Mouse (Mus musculus) stomach, embryonic 16.5 days (tissue): ENCODE measurements around the gene Slc3a2. TPM values are rescaled to one million over a fixed set of nuclear protein-coding genes. Genes with fewer than 3 reads are reported as not detected.

ENCODE experiments used
- ATAC-seq: fragments of 200-750 bp; cut with Nextera tagmentation; 2 replicates; pipeline ENCODE4 v1.8.0; 2017; ENCODE audit warnings: moderate number of reproducible peaks, moderate TSS enrichment; ENCODE audit not compliant: insufficient read depth, low FRiP score
- H3K27ac ChIP-seq: fragments of 300-500 bp; sonication (generic); 2 replicates; pipeline ENCODE4 v1.5.1; 2014; ENCODE audit warnings: low read length
- H3K27me3 ChIP-seq: fragments of 300-500 bp; sonication (generic); 2 replicates; pipeline ENCODE4 v1.6.1; 2014; ENCODE audit warnings: low read length, control low read depth, mixed read lengths; ENCODE audit not compliant: control insufficient read depth, insufficient read depth
- H3K36me3 ChIP-seq: fragments of 300-500 bp; sonication (generic); 2 replicates; pipeline ENCODE4 v1.6.1; 2014; ENCODE audit warnings: low read length; ENCODE audit not compliant: control insufficient read depth, insufficient read depth
- H3K4me1 ChIP-seq: fragments of 300-500 bp; sonication (generic); 2 replicates; pipeline ENCODE4 v1.6.1; 2014; ENCODE audit warnings: low read length, control low read depth, mixed read lengths; ENCODE audit not compliant: control insufficient read depth, insufficient read depth
- H3K4me2 ChIP-seq: fragments of 300-500 bp; sonication (generic); 2 replicates; pipeline ENCODE4 v1.6.1; 2014; ENCODE audit warnings: low read depth, low read length, mixed read lengths
- H3K4me3 ChIP-seq: fragments of 300-500 bp; sonication (generic); replicated peaks from 2 replicates; pipeline ENCODE4 v1.5.1; 2014; ENCODE audit warnings: mild to moderate bottlenecking, low read length
- H3K9ac ChIP-seq: fragments of 300-500 bp; sonication (generic); 2 replicates; pipeline ENCODE4 v1.6.1; 2014; ENCODE audit warnings: low read length
- H3K9me3 ChIP-seq: fragments of 300-500 bp; sonication (generic); replicated peaks from 2 replicates; pipeline ENCODE4 v1.6.1; 2016; ENCODE audit warnings: low read length, control low read depth; ENCODE audit not compliant: control insufficient read depth
- WGBS: fragments of 180-500 bp; shearing (Covaris S2); extraction: QIAGEN DNeasy Blood & Tissue Kit; methylation state at CpG from one replicate; pipeline ENCODE4 v1.1.7; 2014; 5-methylcytosine and 5-hydroxymethylcytosine counted together
- polyA plus RNA-seq: library from polyadenylated mRNA; unstranded; fragments of >200 nt; fragmentation: Nextera tagmentation; extraction: Ambion mirVana; gene quantifications from 2 replicates; pipeline ENCODE4 v1.2.1, GENCODE M21; 2015

Gene Slc3a2
- polyA plus RNA-seq, 1 experiment from 2014 or later = 116 TPM

DNA sequence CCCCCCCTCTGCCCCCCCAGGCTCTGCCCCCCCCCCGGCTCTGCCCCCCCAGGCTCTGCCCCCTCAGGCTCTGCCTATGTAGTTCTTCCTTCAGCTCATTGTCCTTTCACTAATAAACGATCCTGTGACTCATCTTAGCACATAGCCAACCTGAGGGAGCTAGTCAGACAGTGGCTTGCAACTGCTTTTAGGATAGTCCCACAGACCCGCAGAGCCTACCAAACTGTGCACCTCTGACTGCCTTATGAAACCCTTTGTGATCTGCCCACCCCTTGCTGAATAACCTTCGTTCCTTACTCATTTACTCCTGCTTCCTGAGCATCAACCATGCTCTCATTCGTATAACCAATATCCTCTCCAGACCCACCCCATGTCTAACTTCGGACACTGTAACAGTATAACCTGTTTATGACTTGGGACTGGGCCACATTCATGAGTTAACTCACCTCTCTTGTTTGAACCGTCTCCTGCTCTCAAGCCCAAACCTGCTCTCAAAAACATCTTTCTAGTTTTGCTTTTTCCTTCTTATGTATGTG is 17.0 kb downstream of the Slc3a2 start:
- Histone ChIP-seq H3K9me3 (no peaks in the 10 kb centered on the region), H3K4me3 (no peak overlapping the region), H3K4me1 (peaks cover 10% of the 10 kb centered on the region), H3K9ac (no peak overlapping the region), H3K27me3 (no peaks in the 10 kb centered on the region), H3K36me3 (peaks cover 23% of the 10 kb centered on the region; the same call in 1 of the 2 replicates), H3K27ac (peak overlapping the region; percentile 32; the same call in 1 of the 2 replicates), H3K4me2 (no peak overlapping the region)
- WGBS = 68% methylated on average over 7 of the region's 7 CpGs
- no peak for ATAC-seq

DNA sequence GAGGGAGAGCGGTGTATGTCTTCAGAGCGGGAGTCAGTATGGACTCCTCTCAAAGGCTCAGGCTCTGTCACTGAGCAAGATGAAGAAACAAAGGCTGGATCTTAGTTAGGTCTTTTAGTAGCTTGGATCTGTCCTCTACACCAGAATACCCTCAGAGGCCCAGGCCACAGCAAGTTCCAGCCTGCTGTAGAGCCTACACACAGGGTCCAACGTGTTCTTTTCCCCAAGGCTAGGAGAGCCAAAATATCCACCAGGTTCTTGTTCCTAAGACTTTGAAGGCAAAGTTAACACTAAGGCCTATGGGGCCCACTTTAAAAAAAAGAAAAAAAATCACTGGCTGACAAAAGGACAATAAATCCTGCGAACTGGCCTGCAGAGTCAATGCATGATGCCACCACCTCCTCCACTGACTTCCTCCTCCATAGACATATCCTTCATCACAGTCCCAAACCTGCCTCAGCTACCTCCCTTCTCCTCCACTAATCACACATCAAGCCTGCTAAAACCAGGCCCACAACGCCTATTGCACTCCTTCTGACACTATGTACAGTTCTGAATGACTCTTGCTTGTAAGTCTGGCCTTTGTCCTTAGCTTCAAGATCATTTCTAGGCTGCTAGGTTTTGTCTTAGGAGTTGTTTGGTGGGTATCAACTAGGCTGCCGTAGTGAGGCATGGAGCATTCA is 18.0 kb downstream of the Slc3a2 start:
- Histone ChIP-seq H3K27me3 (no peaks in the 10 kb centered on the region), H3K4me2 (no peak overlapping the region), H3K4me3 (no peak overlapping the region), H3K36me3 (peaks cover 16% of the 10 kb centered on the region; the same call in 1 of the 2 replicates), H3K27ac (peak overlapping the region; percentile 5; the same call in 1 of the 2 replicates), H3K9me3 (no peaks in the 10 kb centered on the region), H3K9ac (no peak overlapping the region), H3K4me1 (peaks cover under 1% of the 10 kb centered on the region; the same call in 1 of the 2 replicates)
- WGBS = 73% methylated on average over 6 of the region's 6 CpGs
- ATAC-seq = no peak

- no peak overlapping the region for H3K4me2 ChIP-seq
- H3K27me3 ChIP-seq = no peaks in the 10 kb centered on the region
- 58% methylated on average over 4 of the region's 4 CpGs for WGBS
- no peaks in the 10 kb centered on the region for H3K9me3 ChIP-seq
- no peaks in the 10 kb centered on the region for H3K4me1 ChIP-seq
- no peak overlapping the region for H3K4me3 ChIP-seq
- H3K27ac ChIP-seq = no peak overlapping the region
- no peak overlapping the region for H3K9ac ChIP-seq
- H3K36me3 ChIP-seq = peaks cover 11% of the 10 kb centered on the region; the same call in 1 of the 2 replicates
- ATAC-seq = no peak
Measured at GRCm38 (mm10) chr19:8703571-8703970, 19.6 kb downstream of the Slc3a2 start.

- Histone ChIP-seq H3K4me3 (no peak overlapping the region), H3K9ac (no peak overlapping the region), H3K36me3 (peaks cover 4% of the 10 kb centered on the region; the same call in 1 of the 2 replicates), H3K4me1 (no peaks in the 10 kb centered on the region), H3K4me2 (no peak overlapping the region), H3K9me3 (no peaks in the 10 kb centered on the region), H3K27me3 (no peaks in the 10 kb centered on the region), H3K27ac (no peak overlapping the region)
- ATAC-seq = no peak
- 58% methylated on average over 3 of the region's 3 CpGs for WGBS
Measured at GRCm38 (mm10) chr19:8702458-8702857, 20.7 kb downstream of the Slc3a2 start.

- no peaks in the 10 kb centered on the region for H3K27me3 ChIP-seq
- H3K4me2 ChIP-seq = no peak overlapping the region
- no peak overlapping the region for H3K9ac ChIP-seq
- no peak overlapping the region for H3K4me3 ChIP-seq
- no peak overlapping the region for H3K27ac ChIP-seq
- H3K9me3 ChIP-seq = no peaks in the 10 kb centered on the region
- H3K36me3 ChIP-seq = no peaks in the 10 kb centered on the region
- 76% methylated on average over 9 of the region's 9 CpGs for WGBS
- no peaks in the 10 kb centered on the region for H3K4me1 ChIP-seq
- no peak for ATAC-seq
Measured at GRCm38 (mm10) chr19:8699652-8700051, 23.5 kb downstream of the Slc3a2 start.

DNA sequence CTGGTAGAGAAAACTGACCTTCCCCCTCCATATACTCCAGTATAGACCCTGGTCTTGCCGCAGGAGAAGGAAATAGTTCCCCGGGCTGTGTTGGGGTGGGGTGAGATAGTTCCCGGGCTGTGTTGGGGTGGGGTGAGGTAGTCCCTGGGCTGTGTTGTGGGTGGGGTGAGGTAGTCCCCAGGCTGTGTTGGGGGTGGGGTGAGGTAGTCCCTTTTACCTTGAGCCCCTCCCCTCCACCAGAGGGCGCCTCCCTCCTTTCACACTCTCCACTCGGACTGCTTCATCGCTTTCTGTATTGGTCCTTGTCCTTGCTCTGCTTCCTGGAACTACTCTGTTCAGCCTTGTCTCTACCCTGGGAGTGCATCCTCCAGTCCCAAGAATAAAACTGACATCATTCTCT is 27.8 kb downstream of the Slc3a2 start:
- ATAC-seq = peak; percentile 58; the same call in 1 of the 2 replicates

DNA sequence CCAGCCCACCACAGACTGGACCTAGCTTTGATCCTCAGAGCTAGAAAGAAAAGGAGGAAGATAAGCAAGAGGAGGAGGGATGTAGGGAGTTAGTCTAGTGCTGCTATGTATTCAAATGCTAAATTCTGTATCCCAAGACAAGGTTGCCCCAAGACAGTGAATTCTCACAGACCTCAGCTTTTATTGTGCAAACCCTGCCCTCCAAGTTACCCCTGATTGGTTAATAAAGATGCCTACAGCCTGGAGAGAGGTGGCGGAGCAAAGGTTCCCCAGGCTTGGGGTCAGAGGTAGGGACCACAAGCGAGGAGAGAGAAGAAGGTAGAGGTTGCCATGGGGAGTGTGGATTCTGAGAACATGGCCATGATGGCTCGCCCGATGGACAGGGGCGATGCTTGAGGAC is 30.4 kb downstream of the Slc3a2 start:
- no peak overlapping the region for H3K27ac ChIP-seq
- no peak overlapping the region for H3K9ac ChIP-seq
- WGBS = 79% methylated on average over 5 of the region's 5 CpGs
- no peaks in the 10 kb centered on the region for H3K9me3 ChIP-seq
- no peaks in the 10 kb centered on the region for H3K4me1 ChIP-seq
- H3K4me2 ChIP-seq = no peak overlapping the region
- ATAC-seq = no peak
- H3K36me3 ChIP-seq = no peaks in the 10 kb centered on the region
- no peak overlapping the region for H3K4me3 ChIP-seq
- no peaks in the 10 kb centered on the region for H3K27me3 ChIP-seq

More for the DNA sequence above, 27.8 kb downstream of the Slc3a2 start:
- no peaks in the 10 kb centered on the region for H3K27me3 ChIP-seq
- 51% methylated on average over 6 of the region's 6 CpGs for WGBS
- H3K9ac ChIP-seq = no peak overlapping the region
- no peaks in the 10 kb centered on the region for H3K36me3 ChIP-seq
- no peaks in the 10 kb centered on the region for H3K9me3 ChIP-seq
- H3K4me1 ChIP-seq = no peaks in the 10 kb centered on the region
- H3K4me2 ChIP-seq = no peak overlapping the region
- no peak overlapping the region for H3K27ac ChIP-seq
- H3K4me3 ChIP-seq = no peak overlapping the region

- WGBS = 53% methylated on average over 9 of the region's 9 CpGs
- no peak for ATAC-seq
- Histone ChIP-seq H3K4me2 (no peak overlapping the region), H3K36me3 (no peaks in the 10 kb centered on the region), H3K27me3 (no peaks in the 10 kb centered on the region), H3K9ac (no peak overlapping the region), H3K9me3 (no peaks in the 10 kb centered on the region), H3K4me3 (no peak overlapping the region), H3K4me1 (no peaks in the 10 kb centered on the region), H3K27ac (no peak overlapping the region)
Measured at GRCm38 (mm10) chr19:8691871-8692539, 31.2 kb downstream of the Slc3a2 start.

DNA sequence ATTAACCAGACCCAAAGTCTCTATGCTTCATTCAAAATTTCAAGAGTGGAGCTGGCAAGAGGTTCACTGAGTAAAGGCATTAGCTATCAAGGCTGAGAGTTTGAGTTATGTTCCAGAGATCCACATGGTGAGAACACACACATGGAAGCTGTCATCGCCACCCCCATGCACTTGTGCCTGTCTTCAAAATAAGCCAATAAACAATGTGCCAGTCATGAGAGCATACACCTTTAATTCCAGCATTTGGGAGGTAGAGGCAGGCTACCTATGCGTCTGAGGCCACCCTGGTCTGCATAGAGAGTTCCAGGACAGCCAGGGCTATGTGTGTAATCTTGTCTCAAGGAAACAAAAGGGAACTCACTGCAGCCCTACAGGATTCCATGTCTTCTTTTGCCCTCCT is 39.5 kb downstream of the Slc3a2 start:
- no peak overlapping the region for H3K4me2 ChIP-seq
- no peaks in the 10 kb centered on the region for H3K36me3 ChIP-seq
- no peaks in the 10 kb centered on the region for H3K27me3 ChIP-seq
- no peak overlapping the region for H3K4me3 ChIP-seq
- ATAC-seq = no peak
- no peak overlapping the region for H3K27ac ChIP-seq
- H3K9ac ChIP-seq = no peak overlapping the region
- H3K4me1 ChIP-seq = peaks cover 17% of the 10 kb centered on the region
- 73% methylated on average over 2 of the region's 2 CpGs for WGBS
- no peaks in the 10 kb centered on the region for H3K9me3 ChIP-seq
